Mouse (Mus musculus) heart, adult 2 months (tissue): ENCODE data around the gene Plppr1.

Experiments
- CTCF ChIP-seq: fragments of 200-600 bp; IDR thresholded peaks from 2 replicates; pipeline ENCODE4 v1.8.1; 2022; ENCODE audit warnings: antibody characterized with exemption, mild to moderate bottlenecking, moderate library complexity
- EP300 ChIP-seq: fragments of 200-500 bp; IDR thresholded peaks from 2 replicates; pipeline ENCODE4 v1.6.1; 2011; ENCODE audit warnings: low read depth, low read length, control low read depth; ENCODE audit not compliant: insufficient read depth
- POLR2A ChIP-seq: fragments of 200-500 bp; IDR thresholded peaks from 2 replicates; pipeline ENCODE4 v1.6.1; 2011; ENCODE audit warnings: mild to moderate bottlenecking, low read depth, low read length, control low read depth; ENCODE audit not compliant: insufficient read depth

GRCm38 (mm10) chr4:49178891-49179290 lies 119.8 kb downstream of the Plppr1 start:
- TF ChIP-seq POLR2A = no peak
- no peak for TF ChIP-seq CTCF
- no peak for TF ChIP-seq EP300
